Mouse (Mus musculus) stomach, embryonic 16.5 days (tissue): ENCODE data around the gene Tcte3. TPM values are rescaled to one million over a fixed set of nuclear protein-coding genes. Genes with fewer than 3 reads are reported as not detected.
"Not testable (repeated sequence)": the region's sequence is repeated elsewhere in the genome, so short reads cannot be mapped to it uniquely, and the experiment has no call there.

ENCODE experiments used
- ATAC-seq: fragments of 200-750 bp; cut with Nextera tagmentation; 2 replicates; pipeline ENCODE4 v1.8.0; 2017; ENCODE audit warnings: moderate number of reproducible peaks, moderate TSS enrichment; ENCODE audit not compliant: insufficient read depth, low FRiP score
- H3K27ac ChIP-seq: fragments of 300-500 bp; sonication (generic); 2 replicates; pipeline ENCODE4 v1.5.1; 2014; ENCODE audit warnings: low read length
- H3K27me3 ChIP-seq: fragments of 300-500 bp; sonication (generic); 2 replicates; pipeline ENCODE4 v1.6.1; 2014; ENCODE audit warnings: low read length, control low read depth, mixed read lengths; ENCODE audit not compliant: control insufficient read depth, insufficient read depth
- H3K36me3 ChIP-seq: fragments of 300-500 bp; sonication (generic); 2 replicates; pipeline ENCODE4 v1.6.1; 2014; ENCODE audit warnings: low read length; ENCODE audit not compliant: control insufficient read depth, insufficient read depth
- H3K4me1 ChIP-seq: fragments of 300-500 bp; sonication (generic); 2 replicates; pipeline ENCODE4 v1.6.1; 2014; ENCODE audit warnings: low read length, control low read depth, mixed read lengths; ENCODE audit not compliant: control insufficient read depth, insufficient read depth
- H3K4me2 ChIP-seq: fragments of 300-500 bp; sonication (generic); 2 replicates; pipeline ENCODE4 v1.6.1; 2014; ENCODE audit warnings: low read depth, low read length, mixed read lengths
- H3K4me3 ChIP-seq: fragments of 300-500 bp; sonication (generic); replicated peaks from 2 replicates; pipeline ENCODE4 v1.5.1; 2014; ENCODE audit warnings: mild to moderate bottlenecking, low read length
- H3K9ac ChIP-seq: fragments of 300-500 bp; sonication (generic); 2 replicates; pipeline ENCODE4 v1.6.1; 2014; ENCODE audit warnings: low read length
- H3K9me3 ChIP-seq: fragments of 300-500 bp; sonication (generic); replicated peaks from 2 replicates; pipeline ENCODE4 v1.6.1; 2016; ENCODE audit warnings: low read length, control low read depth; ENCODE audit not compliant: control insufficient read depth
- WGBS: fragments of 180-500 bp; shearing (Covaris S2); extraction: QIAGEN DNeasy Blood & Tissue Kit; methylation state at CpG from one replicate; pipeline ENCODE4 v1.1.7; 2014; 5-methylcytosine and 5-hydroxymethylcytosine counted together
- polyA plus RNA-seq: library from polyadenylated mRNA; unstranded; fragments of >200 nt; fragmentation: Nextera tagmentation; extraction: Ambion mirVana; gene quantifications from 2 replicates; pipeline ENCODE4 v1.2.1, GENCODE M21; 2015

Gene Tcte3
- polyA plus RNA-seq, 1 experiment from 2014 or later, result 1.2 TPM

- H3K27ac ChIP-seq, H3K27me3 ChIP-seq, H3K9me3 ChIP-seq, H3K36me3 ChIP-seq, ATAC-seq, H3K9ac ChIP-seq, H3K4me3 ChIP-seq, H3K4me1 ChIP-seq: not testable (repeated sequence)
- WGBS, result under 1% methylated on average over 4 of the region's 7 CpGs
- peak overlapping the region; percentile 31; the same call in 1 of the 2 replicates for H3K4me2 ChIP-seq
These were observed 63.4 kb downstream of the Tcte3 start for GRCm38 (mm10) chr17:14977718-14978361.

Other genes with a start within 250 kb of the Tcte3 start
- 6.2 and 6.3 TPM in 2 replicates for gene Wdr27, start 98.3 kb downstream of the Tcte3 start, polyA plus RNA-seq
- gene 1600012H06Rik, start 98.3 kb downstream of the Tcte3 start, polyA plus RNA-seq, result 41.8 and 48.2 TPM in 2 replicates
- gene Phf10, start 80.2 kb downstream of the Tcte3 start, polyA plus RNA-seq, result 32.9 and 34.4 TPM in 2 replicates
- 6.4 and 7.6 TPM in 2 replicates for gene 9030025P20Rik, start 63.0 kb downstream of the Tcte3 start, polyA plus RNA-seq
- gene Gm3417, start 62.7 kb downstream of the Tcte3 start, polyA plus RNA-seq, result 0.30 TPM in 1 of 2 replicates, not detected in the other
- gene Gm3435, start 31.3 kb downstream of the Tcte3 start, polyA plus RNA-seq, result 5.6 and 6.9 TPM in 2 replicates
- 65.3 and 72.4 TPM in 2 replicates for gene Ermard, start 280 bp downstream of the Tcte3 start, polyA plus RNA-seq
- gene Gm3448, start within 50 bp of the Tcte3 start, polyA plus RNA-seq, result 3.3 and 3.6 TPM in 2 replicates